Mouse (Mus musculus): ENCODE results near the gene 4930438A08Rik. TPM values are rescaled to one million over a fixed set of nuclear protein-coding genes. Genes with fewer than 3 reads are reported as not detected.
"Not testable (repeated sequence)": the region's sequence is repeated elsewhere in the genome, so short reads cannot be mapped to it uniquely, and the experiment has no call there.

The 4930438A08Rik gene
- 0.21 and 0.36 TPM in 2 replicates for polyA plus RNA-seq (2015; fragmentation: Nextera tagmentation; extraction: Ambion mirVana)

GRCm38 (mm10) chr11:58274572-58274971 lies at the start of gene 4930438A08Rik:
Gene 4930438A08Rik (plus strand): TSS chr11:58274799.
- ATAC-seq (ENCODE audit: low read depth) = no peak
- Histone ChIP-seq H3K27me3 (0 out of 2 replicates have a peak, but pooled peaks cover 1% of the 10 kb centered on the region), H3K9me3 (replicated peaks) (no peaks in the 10 kb centered on the region), H3K36me3 (no peaks in the 10 kb centered on the region), H3K9ac (no peak within 1 kb of the TSS), H3K4me1 (replicated peaks) (no peaks in the 10 kb centered on the region), H3K4me3 (replicated peaks) (no peak within 1 kb of the TSS), H3K4me2 (no peak within 1 kb of the TSS), H3K27ac (no peak within 1 kb of the TSS)
- 24% methylated on average over 2 of the region's 2 CpGs for WGBS (ENCODE audit: insufficient replicate concordance)
- DNase-seq = no peak

GRCm38 (mm10) chr11:58224872-58225271 lies 49.7 kb upstream of the 4930438A08Rik start:
- H3K4me2 ChIP-seq; DNase-seq; H3K9me3 ChIP-seq (replicated peaks); H3K36me3 ChIP-seq; H3K4me3 ChIP-seq (replicated peaks); H3K27ac ChIP-seq; ATAC-seq (ENCODE audit: low read depth); H3K27me3 ChIP-seq; H3K9ac ChIP-seq: not testable (repeated sequence)
- WGBS (ENCODE audit: insufficient replicate concordance) = 41% methylated on average over 2 of the region's 2 CpGs
- peaks cover 18% of the 10 kb centered on the region for H3K4me1 ChIP-seq (replicated peaks)

GRCm38 (mm10) chr11:58225655-58226054 lies 48.9 kb upstream of the 4930438A08Rik start:
- 11% methylated on average over 5 of the region's 5 CpGs for WGBS (ENCODE audit: insufficient replicate concordance)
- Histone ChIP-seq H3K4me2 (no peak overlapping the region), H3K36me3 (no peaks in the 10 kb centered on the region), H3K9ac (no peak overlapping the region), H3K4me1 (replicated peaks) (peaks cover 18% of the 10 kb centered on the region), H3K27me3 (0 out of 2 replicates have a peak, but pooled peaks cover 4% of the 10 kb centered on the region), H3K27ac (no peak overlapping the region), H3K9me3 (replicated peaks) (no peaks in the 10 kb centered on the region), H3K4me3 (replicated peaks) (no peak overlapping the region)
- ATAC-seq (ENCODE audit: low read depth) = peak; percentile 52; the same call in 1 of the 2 replicates
- peak; percentile 60 for DNase-seq

GRCm38 (mm10) chr11:58226425-58226824 lies 48.2 kb upstream of the 4930438A08Rik start:
- H3K27me3 ChIP-seq = 0 out of 2 replicates have a peak, but pooled peaks cover 9% of the 10 kb centered on the region
- H3K9me3 ChIP-seq (replicated peaks) = no peaks in the 10 kb centered on the region
- H3K4me1 ChIP-seq (replicated peaks) = peaks cover 18% of the 10 kb centered on the region
- DNase-seq (no peak), ATAC-seq (ENCODE audit: low read depth) (no peak)
- no peak overlapping the region for H3K9ac ChIP-seq
- H3K36me3 ChIP-seq = no peaks in the 10 kb centered on the region
- H3K4me3 ChIP-seq (replicated peaks) = no peak overlapping the region
- H3K4me2 ChIP-seq = no peak overlapping the region
- no peak overlapping the region for H3K27ac ChIP-seq

- not testable (repeated sequence) for H3K36me3 ChIP-seq; H3K4me2 ChIP-seq; H3K9ac ChIP-seq; H3K9me3 ChIP-seq (replicated peaks); DNase-seq; H3K27ac ChIP-seq; H3K4me3 ChIP-seq (replicated peaks); ATAC-seq (ENCODE audit: low read depth)
- H3K27me3 ChIP-seq = peaks cover 14% of the 10 kb centered on the region; the same call in 1 of the 2 replicates
- H3K4me1 ChIP-seq (replicated peaks) = peaks cover 17% of the 10 kb centered on the region
- 64% methylated on average over 2 of the region's 2 CpGs for WGBS (ENCODE audit: insufficient replicate concordance)
Measured at GRCm38 (mm10) chr11:58228021-58228420, 46.6 kb upstream of the 4930438A08Rik start.

- DNase-seq (no peak), ATAC-seq (ENCODE audit: low read depth) (no peak)
- Histone ChIP-seq H3K9me3 (replicated peaks) (no peaks in the 10 kb centered on the region), H3K9ac (no peak overlapping the region), H3K27ac (no peak overlapping the region), H3K4me1 (replicated peaks) (0 out of 2 replicates have a peak, but pooled peaks cover 5% of the 10 kb centered on the region), H3K4me2 (no peak overlapping the region), H3K4me3 (replicated peaks) (no peak overlapping the region), H3K36me3 (no peaks in the 10 kb centered on the region), H3K27me3 (peaks cover 14% of the 10 kb centered on the region; the same call in 1 of the 2 replicates)
- 55% methylated on average over 16 of the region's 16 CpGs for WGBS (ENCODE audit: insufficient replicate concordance)
Measured at GRCm38 (mm10) chr11:58230396-58230910, 44.1 kb upstream of the 4930438A08Rik start.

- no peak overlapping the region for H3K9ac ChIP-seq
- H3K4me2 ChIP-seq = no peak overlapping the region
- H3K9me3 ChIP-seq (replicated peaks) = no peaks in the 10 kb centered on the region
- DNase-seq (no peak), ATAC-seq (ENCODE audit: low read depth) (no peak)
- peaks cover 14% of the 10 kb centered on the region; the same call in 1 of the 2 replicates for H3K27me3 ChIP-seq
- H3K36me3 ChIP-seq = no peaks in the 10 kb centered on the region
- WGBS (ENCODE audit: insufficient replicate concordance) = 67% methylated on average over 8 of the region's 8 CpGs
- H3K4me3 ChIP-seq (replicated peaks) = no peak overlapping the region
- no peaks in the 10 kb centered on the region for H3K4me1 ChIP-seq (replicated peaks)
- H3K27ac ChIP-seq = no peak overlapping the region
Measured at GRCm38 (mm10) chr11:58231156-58231555, 43.4 kb upstream of the 4930438A08Rik start.

- H3K4me2 ChIP-seq; H3K36me3 ChIP-seq; H3K27ac ChIP-seq; ATAC-seq (ENCODE audit: low read depth); H3K4me1 ChIP-seq (replicated peaks); DNase-seq; H3K9ac ChIP-seq; H3K9me3 ChIP-seq (replicated peaks); H3K4me3 ChIP-seq (replicated peaks): not testable (repeated sequence)
- WGBS (ENCODE audit: insufficient replicate concordance) = 78% methylated on average over 3 of the region's 3 CpGs
- peaks cover 14% of the 10 kb centered on the region; the same call in 1 of the 2 replicates for H3K27me3 ChIP-seq
Measured at GRCm38 (mm10) chr11:58234551-58234950, 40.0 kb upstream of the 4930438A08Rik start.

- DNase-seq (peak; percentile 39), ATAC-seq (ENCODE audit: low read depth) (no peak)
- Histone ChIP-seq H3K4me3 (replicated peaks) (no peak overlapping the region), H3K27me3 (peaks cover 14% of the 10 kb centered on the region; the same call in 1 of the 2 replicates), H3K27ac (no peak overlapping the region), H3K4me1 (replicated peaks) (peaks cover 9% of the 10 kb centered on the region), H3K9ac (no peak overlapping the region), H3K4me2 (no peak overlapping the region), H3K9me3 (replicated peaks) (no peaks in the 10 kb centered on the region), H3K36me3 (no peaks in the 10 kb centered on the region)
- 7% methylated on average over 6 of the region's 6 CpGs for WGBS (ENCODE audit: insufficient replicate concordance)
Measured at GRCm38 (mm10) chr11:58235152-58235551, 39.4 kb upstream of the 4930438A08Rik start.

GRCm38 (mm10) chr11:58238840-58239791 lies 35.5 kb upstream of the 4930438A08Rik start:
- no peaks in the 10 kb centered on the region for H3K27me3 ChIP-seq
- no peak overlapping the region for H3K27ac ChIP-seq
- H3K4me3 ChIP-seq (replicated peaks) = peak overlapping the region; percentile 39
- peaks cover 9% of the 10 kb centered on the region for H3K4me1 ChIP-seq (replicated peaks)
- peak overlapping the region; percentile 67 for H3K4me2 ChIP-seq
- peak; percentile 72 for DNase-seq
- H3K9ac ChIP-seq = no peak overlapping the region
- H3K9me3 ChIP-seq (replicated peaks) = no peaks in the 10 kb centered on the region
- 3% methylated on average over 37 of the region's 37 CpGs for WGBS (ENCODE audit: insufficient replicate concordance)
- H3K36me3 ChIP-seq = no peaks in the 10 kb centered on the region
- peak; percentile 89 for ATAC-seq (ENCODE audit: low read depth)

GRCm38 (mm10) chr11:58247294-58247693 lies 27.3 kb upstream of the 4930438A08Rik start:
- no peak for DNase-seq
- 46% methylated on average over 4 of the region's 4 CpGs for WGBS (ENCODE audit: insufficient replicate concordance)
- H3K4me3 ChIP-seq (replicated peaks) = no peak overlapping the region

More at GRCm38 (mm10) chr11:58247294-58247693, 27.3 kb upstream of the 4930438A08Rik start:
- Histone ChIP-seq H3K9me3 (replicated peaks) (no peaks in the 10 kb centered on the region), H3K27me3 (no peaks in the 10 kb centered on the region), H3K27ac (no peak overlapping the region), H3K9ac (no peak overlapping the region), H3K36me3 (no peaks in the 10 kb centered on the region), H3K4me2 (no peak overlapping the region), H3K4me1 (replicated peaks) (no peaks in the 10 kb centered on the region)
- no peak for ATAC-seq (ENCODE audit: low read depth)
